Mouse (Mus musculus) hindbrain, embryonic 16.5 days (tissue): ENCODE results near the gene Abhd5. TPM values are rescaled to one million over a fixed set of nuclear protein-coding genes. Genes with fewer than 3 reads are reported as not detected.

Source experiments
- ATAC-seq: fragments of 200-750 bp; cut with Nextera tagmentation; 2 replicates; pipeline ENCODE4 v1.8.0; 2017; ENCODE audit warnings: moderate TSS enrichment, moderate library complexity
- H3K27ac ChIP-seq: fragments of 300-500 bp; sonication (generic); 2 replicates; pipeline ENCODE4 v1.5.1; 2014; ENCODE audit warnings: low read depth, mild to moderate bottlenecking, control low read depth, low read length, moderate library complexity
- H3K27me3 ChIP-seq: fragments of 300-500 bp; sonication (generic); replicated peaks from 2 replicates; pipeline ENCODE4 v1.6.1; 2014; ENCODE audit warnings: low read length; ENCODE audit not compliant: control insufficient read depth, insufficient read depth
- H3K36me3 ChIP-seq: fragments of 300-500 bp; sonication (generic); 2 replicates; pipeline ENCODE4 v1.6.1; 2014; ENCODE audit warnings: mild to moderate bottlenecking, low read length, moderate library complexity, mixed read lengths; ENCODE audit not compliant: control insufficient read depth, insufficient read depth
- H3K4me1 ChIP-seq: fragments of 300-500 bp; sonication (generic); 2 replicates; pipeline ENCODE4 v1.6.1; 2014; ENCODE audit warnings: low read depth, low read length; ENCODE audit not compliant: control insufficient read depth, insufficient read depth
- H3K4me2 ChIP-seq: fragments of 300-500 bp; sonication (generic); 2 replicates; pipeline ENCODE4 v1.6.1; 2014; ENCODE audit warnings: mild to moderate bottlenecking, low read length, control low read depth, moderate library complexity
- H3K4me3 ChIP-seq: fragments of 300-500 bp; sonication (generic); 2 replicates; pipeline ENCODE4 v1.5.1; 2014; ENCODE audit warnings: mild to moderate bottlenecking, low read length, control low read depth, moderate library complexity
- H3K9ac ChIP-seq: fragments of 300-500 bp; sonication (generic); 2 replicates; pipeline ENCODE4 v1.6.1; 2014; ENCODE audit warnings: low read depth, mild to moderate bottlenecking, control low read depth, low read length, moderate library complexity
- H3K9me3 ChIP-seq: fragments of 300-500 bp; sonication (generic); 2 replicates; pipeline ENCODE4 v1.6.1; 2014; ENCODE audit warnings: mild to moderate bottlenecking, low read length, moderate library complexity; ENCODE audit not compliant: control insufficient read depth
- WGBS: fragments of 180-500 bp; shearing (Covaris S2); extraction: QIAGEN DNeasy Blood & Tissue Kit; methylation state at CpG from one replicate; pipeline ENCODE4 v1.1.7; 2014; 5-methylcytosine and 5-hydroxymethylcytosine counted together
- polyA plus RNA-seq: library from polyadenylated mRNA; unstranded; fragments of >200 nt; fragmentation: Nextera tagmentation; extraction: Ambion mirVana; gene quantifications from 2 replicates; pipeline ENCODE4 v1.2.1, GENCODE M21; 2015

Gene Abhd5
- polyA plus RNA-seq, 1 experiment from 2014 or later, result 27.0 TPM

- Histone ChIP-seq H3K9ac (no peak overlapping the region), H3K27ac (no peak overlapping the region), H3K36me3 (no peaks in the 10 kb centered on the region), H3K9me3 (no peaks in the 10 kb centered on the region), H3K4me2 (no peak overlapping the region), H3K4me3 (no peak overlapping the region), H3K4me1 (peaks cover 4% of the 10 kb centered on the region; the same call in 1 of the 2 replicates), H3K27me3 (no peaks in the 10 kb centered on the region)
- ATAC-seq, result no peak
- 50% methylated on average over 4 of the region's 4 CpGs for WGBS
Observed at GRCm38 (mm10) chr9:122314942-122315341, 36.5 kb upstream of the Abhd5 start.

- H3K4me2 ChIP-seq, result no peak overlapping the region
Observed at GRCm38 (mm10) chr9:122315501-122315900, 35.9 kb upstream of the Abhd5 start.

GRCm38 (mm10) chr9:122316562-122316961 is 34.8 kb upstream of the Abhd5 start:
- Histone ChIP-seq H3K36me3 (no peaks in the 10 kb centered on the region), H3K4me2 (no peak overlapping the region), H3K9me3 (no peaks in the 10 kb centered on the region), H3K27me3 (no peaks in the 10 kb centered on the region), H3K9ac (no peak overlapping the region), H3K4me1 (no peaks in the 10 kb centered on the region), H3K27ac (no peak overlapping the region), H3K4me3 (no peak overlapping the region)
- 94% methylated on average over 7 of the region's 7 CpGs for WGBS
- no peak for ATAC-seq

More at GRCm38 (mm10) chr9:122315501-122315900, 35.9 kb upstream of the Abhd5 start:
- H3K4me3 ChIP-seq, result no peak overlapping the region
- H3K27me3 ChIP-seq, result no peaks in the 10 kb centered on the region
- H3K9ac ChIP-seq, result no peak overlapping the region
- no peaks in the 10 kb centered on the region for H3K9me3 ChIP-seq
- H3K4me1 ChIP-seq, result peaks cover 4% of the 10 kb centered on the region; the same call in 1 of the 2 replicates
- WGBS, result 56% methylated on average over 11 of the region's 11 CpGs
- ATAC-seq, result no peak
- H3K27ac ChIP-seq, result no peak overlapping the region
- H3K36me3 ChIP-seq, result no peaks in the 10 kb centered on the region

GRCm38 (mm10) chr9:122320626-122321025 is 30.8 kb upstream of the Abhd5 start:
- Histone ChIP-seq H3K9me3 (no peaks in the 10 kb centered on the region), H3K9ac (no peak overlapping the region), H3K36me3 (no peaks in the 10 kb centered on the region), H3K4me1 (no peaks in the 10 kb centered on the region), H3K4me3 (no peak overlapping the region), H3K27ac (no peak overlapping the region), H3K4me2 (no peak overlapping the region), H3K27me3 (no peaks in the 10 kb centered on the region)
- no peak for ATAC-seq
- WGBS, result 91% methylated on average over 4 of the region's 4 CpGs

GRCm38 (mm10) chr9:122322356-122322755 is 29.1 kb upstream of the Abhd5 start:
- no peak overlapping the region for H3K4me2 ChIP-seq
- no peaks in the 10 kb centered on the region for H3K9me3 ChIP-seq
- no peaks in the 10 kb centered on the region for H3K36me3 ChIP-seq
- H3K4me1 ChIP-seq, result no peaks in the 10 kb centered on the region
- no peak overlapping the region for H3K9ac ChIP-seq
- ATAC-seq, result no peak
- 78% methylated on average over 3 of the region's 3 CpGs for WGBS
- no peaks in the 10 kb centered on the region for H3K27me3 ChIP-seq
- no peak overlapping the region for H3K4me3 ChIP-seq
- H3K27ac ChIP-seq, result no peak overlapping the region

GRCm38 (mm10) chr9:122325996-122326395 is 25.4 kb upstream of the Abhd5 start:
- Histone ChIP-seq H3K9ac (no peak overlapping the region), H3K27ac (no peak overlapping the region), H3K4me3 (no peak overlapping the region), H3K9me3 (no peaks in the 10 kb centered on the region), H3K36me3 (no peaks in the 10 kb centered on the region), H3K4me1 (no peaks in the 10 kb centered on the region), H3K4me2 (no peak overlapping the region), H3K27me3 (no peaks in the 10 kb centered on the region)
- WGBS, result 97% methylated on average over 1 of the region's 1 CpGs
- no peak for ATAC-seq

- H3K27ac ChIP-seq, result no peak overlapping the region
- ATAC-seq, result no peak
- no peaks in the 10 kb centered on the region for H3K27me3 ChIP-seq
- H3K4me3 ChIP-seq, result no peak overlapping the region
- H3K9me3 ChIP-seq, result no peaks in the 10 kb centered on the region
- WGBS, result 74% methylated on average over 3 of the region's 3 CpGs
- H3K36me3 ChIP-seq, result no peaks in the 10 kb centered on the region
- H3K4me1 ChIP-seq, result no peaks in the 10 kb centered on the region
- no peak overlapping the region for H3K9ac ChIP-seq
- H3K4me2 ChIP-seq, result no peak overlapping the region
Observed at GRCm38 (mm10) chr9:122328199-122328598, 23.2 kb upstream of the Abhd5 start.

- Histone ChIP-seq H3K27me3 (no peaks in the 10 kb centered on the region), H3K9ac (no peak overlapping the region), H3K4me2 (no peak overlapping the region), H3K4me1 (no peaks in the 10 kb centered on the region), H3K4me3 (no peak overlapping the region), H3K27ac (no peak overlapping the region), H3K9me3 (no peaks in the 10 kb centered on the region), H3K36me3 (no peaks in the 10 kb centered on the region)
- ATAC-seq, result no peak
- 75% methylated on average over 2 of the region's 2 CpGs for WGBS
Observed at GRCm38 (mm10) chr9:122336677-122337076, 14.7 kb upstream of the Abhd5 start.

GRCm38 (mm10) chr9:122337510-122337931 is 13.9 kb upstream of the Abhd5 start:
- Histone ChIP-seq H3K4me2 (no peak overlapping the region), H3K36me3 (no peaks in the 10 kb centered on the region), H3K27ac (no peak overlapping the region), H3K4me1 (no peaks in the 10 kb centered on the region), H3K9ac (no peak overlapping the region), H3K4me3 (no peak overlapping the region), H3K9me3 (no peaks in the 10 kb centered on the region), H3K27me3 (no peaks in the 10 kb centered on the region)
- 37% methylated on average over 8 of the region's 8 CpGs for WGBS
- no peak for ATAC-seq

- Histone ChIP-seq H3K4me3 (no peak overlapping the region), H3K27me3 (no peaks in the 10 kb centered on the region), H3K27ac (no peak overlapping the region), H3K9me3 (no peaks in the 10 kb centered on the region), H3K4me1 (no peaks in the 10 kb centered on the region), H3K4me2 (no peak overlapping the region), H3K9ac (no peak overlapping the region), H3K36me3 (no peaks in the 10 kb centered on the region)
- WGBS, result 57% methylated on average over 5 of the region's 5 CpGs
- ATAC-seq, result no peak
Observed at GRCm38 (mm10) chr9:122339972-122340371, 11.4 kb upstream of the Abhd5 start.
